ENCODE assay signal across 10 mouse cellular contexts in the genomic region with DNA sequence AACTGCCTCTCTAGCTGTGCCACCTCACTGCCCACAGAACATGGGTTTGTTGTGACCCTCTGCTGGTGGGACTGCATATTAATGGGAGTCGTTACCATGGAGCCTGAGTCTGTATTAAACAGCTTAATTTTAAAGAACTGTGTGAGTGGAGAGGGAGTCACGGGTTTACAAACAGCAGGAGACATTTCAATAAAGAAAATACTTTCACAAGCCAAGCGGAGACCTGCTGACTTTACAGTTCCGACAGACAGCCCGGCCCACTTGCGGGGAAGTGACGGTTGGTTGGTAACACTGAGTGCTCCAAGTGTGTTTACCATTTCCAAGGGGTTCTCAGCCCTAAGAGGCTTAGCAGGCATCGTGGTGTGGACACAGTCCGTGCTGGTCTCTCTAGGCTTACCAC. TPM values are rescaled to one million over a fixed set of nuclear protein-coding genes. Genes with fewer than 3 reads are reported as not detected.
A peak's percentile ranks its signal among the peaks of the same experiment; 100 is the strongest.
DNase-seq lines count a peak whose midpoint lies in the region; ATAC-seq and TF ChIP-seq lines count a peak whose summit lies in the region.
"Had no signal": no experiment of that assay in that cellular context is flagged by ENCODE, and none has a peak within 500 bp of the region (broad histone marks: within the 10 kb centered on the region; RNA-seq: fewer than 3 reads in every experiment).

No protein-coding gene starts in this region.

- DNase-seq in heart, postnatal 36 days = no peak
- DNase-seq in kidney, postnatal 0 days (ENCODE audit: low spot score) = peak; percentile 72
- no peak for DNase-seq in frontal cortex, postnatal 36 days (ENCODE audit: low spot score in 2 of 2)
- DNase-seq in left cerebral cortex, adult 9 months (ENCODE audit: low spot score in 2 of 2) = no peak
- DNase-seq: gastrocnemius, postnatal 14 days had no signal

- 73% methylated on average over 9 of the region's 9 CpGs for whole genome bisulfite sequencing in heart, embryonic 16.5 days
- WGBS in embryonic facial prominence, embryonic 15.5 days = 50% methylated on average over 9 of the region's 9 CpGs
- 36% methylated on average over 9 of the region's 9 CpGs for WGBS in kidney, postnatal 0 days
- 8% methylated on average over 9 of the region's 9 CpGs for WGBS in midbrain, embryonic 16.5 days

- intact Hi-C loops in heart, postnatal 36 days (cut with DNase I) = no loop called here

- peak overlapping the region; percentile 95; the same call in 1 of the 2 replicates for H3K27ac ChIP-seq in heart, embryonic 16.5 days (ENCODE audit: low read length)
- peak overlapping the region; percentile 53; the same call in 1 of the 2 replicates for H3K27ac ChIP-seq in embryonic facial prominence, embryonic 15.5 days (replicated peaks)
- H3K27ac ChIP-seq in kidney, postnatal 0 days = peak overlapping the region; percentile 81
- H3K27ac ChIP-seq in midbrain, embryonic 16.5 days (ENCODE audit: low read length) = peak overlapping the region; percentile 72

- no peaks in the 10 kb centered on the region for H3K27me3 ChIP-seq in heart, embryonic 16.5 days (ENCODE audit: control insufficient read depth, insufficient read depth, low read length)
- H3K27me3 ChIP-seq in embryonic facial prominence, embryonic 15.5 days = no peaks in the 10 kb centered on the region
- no peaks in the 10 kb centered on the region for H3K27me3 ChIP-seq in kidney, postnatal 0 days (ENCODE audit: insufficient read depth, low read length)
- peaks cover 3% of the 10 kb centered on the region for H3K27me3 ChIP-seq in midbrain, embryonic 16.5 days (ENCODE audit: control insufficient read depth, insufficient read depth, low read depth, low read length)
- H3K27me3 ChIP-seq: liver, embryonic 15.5 days had no signal

- no peak overlapping the region for H3K4me2 ChIP-seq in heart, embryonic 16.5 days (ENCODE audit: low read depth, low read length)
- no peak overlapping the region; the same call in 1 of the 2 replicates for H3K4me2 ChIP-seq in embryonic facial prominence, embryonic 15.5 days (replicated peaks)
- no peak overlapping the region for H3K4me2 ChIP-seq in kidney, postnatal 0 days (ENCODE audit: low read length)
- H3K4me2 ChIP-seq in midbrain, embryonic 16.5 days (ENCODE audit: low read length) = peak overlapping the region; percentile 24; the same call in 1 of the 2 replicates
- H3K4me2 ChIP-seq: liver, embryonic 15.5 days had no signal

- ATAC-seq in heart, embryonic 16.5 days (replicated peaks; ENCODE audit: extremely low read depth, insufficient read depth, low FRiP score) = no peak
- no peak for ATAC-seq in embryonic facial prominence, embryonic 15.5 days (ENCODE audit: insufficient number of reproducible peaks, low FRiP score, low TSS enrichment, low read depth)
- ATAC-seq in kidney, postnatal 0 days (replicated peaks; ENCODE audit: low FRiP score, low read depth) = peak; percentile 68
- peak; percentile 84 for ATAC-seq in midbrain, embryonic 16.5 days
- no peak for ATAC-seq in erythroid progenitor cell, adult 5-6 weeks (replicated peaks; ENCODE audit: low FRiP score, poor library complexity, severe bottlenecking)

- peaks cover 71% of the 10 kb centered on the region for H3K4me1 ChIP-seq in heart, embryonic 16.5 days (ENCODE audit: control insufficient read depth, insufficient read depth, low read length)
- peaks cover 58% of the 10 kb centered on the region for H3K4me1 ChIP-seq in embryonic facial prominence, embryonic 15.5 days
- peaks cover 32% of the 10 kb centered on the region for H3K4me1 ChIP-seq in kidney, postnatal 0 days (replicated peaks; ENCODE audit: insufficient read depth, low read length)
- peaks cover 34% of the 10 kb centered on the region for H3K4me1 ChIP-seq in midbrain, embryonic 16.5 days (ENCODE audit: control insufficient read depth, insufficient read depth, low read length)

- H3K9me3 ChIP-seq in heart, embryonic 16.5 days (replicated peaks; ENCODE audit: control insufficient read depth, low read length) = no peaks in the 10 kb centered on the region
- H3K9me3 ChIP-seq in embryonic facial prominence, embryonic 15.5 days (replicated peaks) = no peaks in the 10 kb centered on the region
- H3K9me3 ChIP-seq in kidney, postnatal 0 days (replicated peaks; ENCODE audit: low read length) = no peaks in the 10 kb centered on the region
- no peaks in the 10 kb centered on the region for H3K9me3 ChIP-seq in midbrain, embryonic 16.5 days (replicated peaks; ENCODE audit: control insufficient read depth, low read length, poor library complexity, severe bottlenecking)
- H3K9me3 ChIP-seq: liver, embryonic 15.5 days had no signal

- peak; percentile 57 for TF ChIP-seq CTCF in kidney, postnatal 0 days (IDR thresholded peaks at IDR 0.05; ENCODE audit: low read depth)

- H3K9ac ChIP-seq in heart, embryonic 16.5 days (ENCODE audit: low read length) = 0 out of 2 replicates have a peak overlapping the region, but pooled peaks have one; percentile 6
- H3K9ac ChIP-seq in embryonic facial prominence, embryonic 15.5 days = no peak overlapping the region
- H3K9ac ChIP-seq in kidney, postnatal 0 days (ENCODE audit: low read depth, low read length) = no peak overlapping the region; the same call in 1 of the 2 replicates
- H3K9ac ChIP-seq in midbrain, embryonic 16.5 days (ENCODE audit: low read depth, low read length) = no peak overlapping the region
- H3K9ac ChIP-seq: liver, embryonic 15.5 days had no signal

- H3K36me3 ChIP-seq in heart, embryonic 16.5 days (ENCODE audit: control insufficient read depth, insufficient read depth) = peaks cover 38% of the 10 kb centered on the region
- H3K36me3 ChIP-seq in embryonic facial prominence, embryonic 15.5 days = peaks cover 9% of the 10 kb centered on the region; the same call in 1 of the 2 replicates
- peaks cover 24% of the 10 kb centered on the region for H3K36me3 ChIP-seq in kidney, postnatal 0 days (ENCODE audit: insufficient read depth, low read length)
- no peaks in the 10 kb centered on the region for H3K36me3 ChIP-seq in midbrain, embryonic 16.5 days (ENCODE audit: control insufficient read depth, insufficient read depth, low read length)

- H3K4me3 ChIP-seq in heart, embryonic 16.5 days (ENCODE audit: low read length) = no peak overlapping the region
- no peak overlapping the region for H3K4me3 ChIP-seq in embryonic facial prominence, embryonic 15.5 days (replicated peaks)
- H3K4me3 ChIP-seq in kidney, postnatal 0 days (replicated peaks; ENCODE audit: low read depth, low read length) = no peak overlapping the region
- no peak overlapping the region for H3K4me3 ChIP-seq in midbrain, embryonic 16.5 days (ENCODE audit: low read depth, low read length)
- H3K4me3 ChIP-seq: liver, embryonic 15.5 days had no signal

RNA-seq across cellular contexts. Expression of a gene that starts 36.6 kb away (rescaled TPM):
- polyA plus RNA-seq in heart, embryonic 16.5 days (2015; fragmentation: Nextera tagmentation; extraction: Ambion mirVana) = 144 and 166 TPM in 2 replicates
- 10 to 100 TPM; 35.0 to 43.3 TPM for total RNA-seq in heart, postnatal 36 days (2021)
- polyA plus RNA-seq in embryonic facial prominence, embryonic 15.5 days (2015; fragmentation: Nextera tagmentation; extraction: Ambion mirVana) = 80.3 and 96.0 TPM in 2 replicates
- 281 and 313 TPM in 2 replicates for polyA plus RNA-seq in kidney, postnatal 0 days (2015; fragmentation: Nextera tagmentation; extraction: Ambion mirVana)
- polyA plus RNA-seq in midbrain, embryonic 16.5 days (2015; fragmentation: Nextera tagmentation; extraction: Ambion mirVana) = 31.9 and 36.8 TPM in 2 replicates
- total RNA-seq in erythroid progenitor cell, adult 5-6 weeks (2015; ENCODE audit: low replicate concordance) = 59.5 and 69.6 TPM in 2 replicates
- total RNA-seq in erythroid progenitor cell, adult 5-6 weeks (2017; ENCODE audit: low replicate concordance) = 196 and 254 TPM in 2 replicates

Comparison
In these comparisons a context has a peak if more than half of its experiments do, and no peak if none do; other contexts are left out.
1. ATAC-seq: peak in kidney, postnatal 0 days (single experiment) and midbrain, embryonic 16.5 days (single experiment); none in heart, embryonic 16.5 days (single experiment), embryonic facial prominence, embryonic 15.5 days (single experiment) and erythroid progenitor cell, adult 5-6 weeks (single experiment).
2. Peak in every context shown above with its lines, with median percentiles within 50 percentile points of each other: H3K27ac ChIP-seq.